Mouse (Mus musculus): ENCODE measurements around the gene Rhbdf1.

DNA sequence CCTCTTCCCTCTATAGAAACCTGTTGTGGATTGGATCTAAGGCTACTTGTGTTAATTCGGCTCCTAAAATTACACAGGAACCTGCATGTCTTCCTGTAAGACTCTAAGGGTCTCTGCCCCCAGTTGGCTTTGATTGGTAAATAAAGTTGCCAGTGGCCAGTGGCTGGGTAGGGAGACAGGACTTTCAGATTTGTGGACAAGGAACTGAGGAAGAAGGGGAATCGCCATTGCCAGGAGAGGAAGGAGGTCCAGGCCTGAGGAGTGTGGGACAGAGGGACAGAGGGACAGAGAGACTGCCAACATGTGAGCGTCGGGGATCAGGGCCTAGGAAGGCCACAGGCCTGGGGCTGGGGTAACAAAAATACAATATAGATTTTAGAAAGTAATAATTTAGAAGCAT is 40.9 kb downstream of the Rhbdf1 start:
- TF ChIP-seq CTCF (IDR thresholded peaks at IDR 0.05; ENCODE audit: low read depth, low read length), result no peak
- no peak for TF ChIP-seq GATA2 (IDR thresholded peaks at IDR 0.05; ENCODE audit: borderline replicate concordance, low read depth, low read length)
- TF ChIP-seq TAL1 (conservative IDR thresholded peaks at IDR 0.05; ENCODE audit: low read depth, low read length), result no peak
- no peak for TF ChIP-seq GATA1 (IDR thresholded peaks at IDR 0.05; ENCODE audit: borderline replicate concordance, low read length)

Measured in G1E (cell line).